Mouse (Mus musculus): ENCODE results near the gene Jam3.

DNA sequence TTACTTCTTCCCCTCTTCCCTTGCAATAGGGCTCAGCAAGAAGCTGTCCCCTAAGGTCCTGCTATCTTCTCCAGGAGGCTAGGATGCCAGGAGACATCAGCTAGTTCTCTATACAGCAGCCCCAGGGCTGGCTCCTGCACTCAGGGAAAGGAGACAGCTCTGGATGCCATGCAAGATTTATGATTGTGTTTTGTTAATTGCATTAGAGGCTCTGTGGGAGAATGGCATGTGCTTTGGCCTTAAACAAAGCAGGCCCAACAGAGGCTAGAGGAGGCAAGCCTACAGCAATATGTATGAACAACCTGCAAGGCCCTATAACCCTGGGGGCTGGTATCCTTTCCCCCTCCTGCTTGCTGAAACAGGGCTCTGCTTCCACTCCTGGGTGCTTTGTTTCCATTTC is 30.6 kb upstream of the Jam3 start:
- TF ChIP-seq CTCF (IDR thresholded peaks at IDR 0.05; ENCODE audit: extremely low read depth, insufficient read depth, insufficient read length, insufficient replicate concordance) (no peak), POLR2A (IDR thresholded peaks at IDR 0.05; ENCODE audit: low read depth, low read length) (no peak)
